Mouse (Mus musculus): ENCODE data around the gene Hoxd9.

GRCm38 (mm10) chr2:74730331-74730730 lies 32.8 kb downstream of the Hoxd9 start:
- TF ChIP-seq POLR2A (IDR thresholded peaks at IDR 0.05; ENCODE audit: low read depth, low read length) (no peak), CTCF (IDR thresholded peaks at IDR 0.05; ENCODE audit: borderline replicate concordance, insufficient read depth, low read length) (no peak)

Data from embryonic fibroblast, embryonic 13.5 days (primary cell).